Mouse (Mus musculus) stomach, embryonic 16.5 days (tissue): ENCODE results near the gene Psmd5. TPM values are rescaled to one million over a fixed set of nuclear protein-coding genes. Genes with fewer than 3 reads are reported as not detected.
"Not testable (repeated sequence)": the region's sequence is repeated elsewhere in the genome, so short reads cannot be mapped to it uniquely, and the experiment has no call there.

Experiments used
- ATAC-seq: fragments of 200-750 bp; cut with Nextera tagmentation; 2 replicates; pipeline ENCODE4 v1.8.0; 2017; ENCODE audit warnings: moderate number of reproducible peaks, moderate TSS enrichment; ENCODE audit not compliant: insufficient read depth, low FRiP score
- H3K27ac ChIP-seq: fragments of 300-500 bp; sonication (generic); 2 replicates; pipeline ENCODE4 v1.5.1; 2014; ENCODE audit warnings: low read length
- H3K27me3 ChIP-seq: fragments of 300-500 bp; sonication (generic); 2 replicates; pipeline ENCODE4 v1.6.1; 2014; ENCODE audit warnings: low read length, control low read depth, mixed read lengths; ENCODE audit not compliant: control insufficient read depth, insufficient read depth
- H3K36me3 ChIP-seq: fragments of 300-500 bp; sonication (generic); 2 replicates; pipeline ENCODE4 v1.6.1; 2014; ENCODE audit warnings: low read length; ENCODE audit not compliant: control insufficient read depth, insufficient read depth
- H3K4me1 ChIP-seq: fragments of 300-500 bp; sonication (generic); 2 replicates; pipeline ENCODE4 v1.6.1; 2014; ENCODE audit warnings: low read length, control low read depth, mixed read lengths; ENCODE audit not compliant: control insufficient read depth, insufficient read depth
- H3K4me2 ChIP-seq: fragments of 300-500 bp; sonication (generic); 2 replicates; pipeline ENCODE4 v1.6.1; 2014; ENCODE audit warnings: low read depth, low read length, mixed read lengths
- H3K4me3 ChIP-seq: fragments of 300-500 bp; sonication (generic); replicated peaks from 2 replicates; pipeline ENCODE4 v1.5.1; 2014; ENCODE audit warnings: mild to moderate bottlenecking, low read length
- H3K9ac ChIP-seq: fragments of 300-500 bp; sonication (generic); 2 replicates; pipeline ENCODE4 v1.6.1; 2014; ENCODE audit warnings: low read length
- H3K9me3 ChIP-seq: fragments of 300-500 bp; sonication (generic); replicated peaks from 2 replicates; pipeline ENCODE4 v1.6.1; 2016; ENCODE audit warnings: low read length, control low read depth; ENCODE audit not compliant: control insufficient read depth
- WGBS: fragments of 180-500 bp; shearing (Covaris S2); extraction: QIAGEN DNeasy Blood & Tissue Kit; methylation state at CpG from one replicate; pipeline ENCODE4 v1.1.7; 2014; 5-methylcytosine and 5-hydroxymethylcytosine counted together
- polyA plus RNA-seq: library from polyadenylated mRNA; unstranded; fragments of >200 nt; fragmentation: Nextera tagmentation; extraction: Ambion mirVana; gene quantifications from 2 replicates; pipeline ENCODE4 v1.2.1, GENCODE M21; 2015

The Psmd5 gene
- polyA plus RNA-seq, 1 experiment from 2014 or later, result 77.1 TPM

DNA sequence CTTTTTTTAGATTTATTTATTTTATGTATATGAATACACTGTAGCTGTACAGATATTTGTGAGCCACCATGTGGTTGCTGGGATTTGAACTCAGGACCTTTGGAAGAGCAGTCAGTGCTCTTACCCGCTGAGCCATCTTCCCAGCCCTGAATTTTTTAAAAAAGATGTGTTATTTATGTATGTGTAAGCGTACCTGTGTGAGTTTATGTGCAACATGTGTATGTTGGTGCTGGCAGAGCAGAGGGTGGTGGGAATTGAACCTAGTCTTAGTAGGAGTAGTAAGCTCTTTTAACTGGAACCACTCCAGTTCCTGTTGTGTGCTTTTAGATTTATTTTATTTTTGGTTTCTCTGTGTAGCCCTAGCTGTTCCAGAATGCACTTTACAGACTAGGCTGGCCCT lies 70.6 kb downstream of the Psmd5 start:
- 99% methylated on average over 2 of the region's 2 CpGs for WGBS
- Histone ChIP-seq H3K27me3 (no peaks in the 10 kb centered on the region), H3K4me1 (peaks cover 18% of the 10 kb centered on the region), H3K4me2 (no peak overlapping the region), H3K36me3 (no peaks in the 10 kb centered on the region), H3K9me3 (no peaks in the 10 kb centered on the region), H3K27ac (no peak overlapping the region), H3K9ac (no peak overlapping the region), H3K4me3 (no peak overlapping the region)
- ATAC-seq, result no peak

DNA sequence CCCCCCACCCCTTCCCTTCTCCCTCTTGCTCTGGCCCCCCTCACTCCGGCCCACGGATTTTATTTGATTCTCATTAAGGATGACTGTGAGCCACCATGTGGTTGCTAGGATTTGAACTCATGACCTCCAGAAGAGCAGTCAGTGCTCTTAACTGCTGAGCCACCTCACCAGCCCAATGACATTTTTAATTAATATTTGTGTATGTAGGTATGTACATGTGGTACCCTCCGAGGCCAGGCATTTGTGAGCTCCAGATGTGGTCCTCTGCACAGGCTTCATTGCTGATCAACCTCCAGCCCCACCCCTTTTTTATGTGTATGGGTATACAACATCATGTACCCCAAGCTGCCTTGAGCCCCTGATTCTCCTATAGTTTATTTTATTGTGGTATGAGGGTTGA lies 71.0 kb downstream of the Psmd5 start:
- H3K4me2 ChIP-seq, result peak overlapping the region; percentile 74
- no peak for ATAC-seq
- H3K9me3 ChIP-seq, result no peaks in the 10 kb centered on the region
- H3K27me3 ChIP-seq, result no peaks in the 10 kb centered on the region
- no peak overlapping the region for H3K27ac ChIP-seq
- H3K4me3 ChIP-seq, result no peak overlapping the region; the same call in 1 of the 2 replicates
- H3K36me3 ChIP-seq, result no peaks in the 10 kb centered on the region
- peaks cover 21% of the 10 kb centered on the region for H3K4me1 ChIP-seq
- H3K9ac ChIP-seq, result no peak overlapping the region
- 63% methylated on average over 3 of the region's 3 CpGs for WGBS

GRCm38 (mm10) chr2:34802565-34803245 lies 72.1 kb downstream of the Psmd5 start:
- WGBS, result under 1% methylated on average over 28 of the region's 32 CpGs
- Histone ChIP-seq H3K9ac (peak overlapping the region; percentile 88), H3K4me3 (peak overlapping the region; percentile 68), H3K4me1 (peaks cover 24% of the 10 kb centered on the region), H3K4me2 (peak overlapping the region; percentile 74), H3K27ac (peak overlapping the region; percentile 91)
- not testable (repeated sequence) for H3K9me3 ChIP-seq, H3K27me3 ChIP-seq, H3K36me3 ChIP-seq
- ATAC-seq, result peak; percentile 28

- Histone ChIP-seq H3K27ac (peak overlapping the region; percentile 91), H3K27me3 (no peaks in the 10 kb centered on the region), H3K4me2 (peak overlapping the region; percentile 45), H3K4me3 (peak overlapping the region; percentile 68), H3K9ac (peak overlapping the region; percentile 88), H3K36me3 (no peaks in the 10 kb centered on the region), H3K4me1 (peaks cover 20% of the 10 kb centered on the region), H3K9me3 (no peaks in the 10 kb centered on the region)
- ATAC-seq, result peak; percentile 96
- 4% methylated on average over 39 of the region's 39 CpGs for WGBS
Measured at GRCm38 (mm10) chr2:34801516-34802482, 73.0 kb downstream of the Psmd5 start.

GRCm38 (mm10) chr2:34800371-34800770 lies 74.4 kb downstream of the Psmd5 start:
- Histone ChIP-seq H3K4me3 (peak overlapping the region; percentile 82), H3K36me3 (no peaks in the 10 kb centered on the region), H3K27me3 (no peaks in the 10 kb centered on the region), H3K9ac (no peak overlapping the region), H3K4me2 (peak overlapping the region; percentile 78), H3K9me3 (no peaks in the 10 kb centered on the region), H3K27ac (peak overlapping the region; percentile 88; the same call in 1 of the 2 replicates), H3K4me1 (peaks cover 20% of the 10 kb centered on the region)
- 76% methylated on average over 7 of the region's 7 CpGs for WGBS
- ATAC-seq, result no peak

Other genes starting within 250 kb of the Psmd5 start
- gene Gapvd1, start 119.7 kb downstream of the Psmd5 start, polyA plus RNA-seq, result 73.4 and 81.4 TPM in 2 replicates
- 941 and 997 TPM in 2 replicates for gene Hspa5, start 103.0 kb downstream of the Psmd5 start, polyA plus RNA-seq
- gene Rabepk, start 75.1 kb downstream of the Psmd5 start, polyA plus RNA-seq, result 33.4 and 40.6 TPM in 2 replicates
- 73.5 and 74.5 TPM in 2 replicates for gene Fbxw2, start 48.7 kb downstream of the Psmd5 start, polyA plus RNA-seq
- gene Gm34653, start 42.0 kb downstream of the Psmd5 start, polyA plus RNA-seq, result not detected in 2 replicates
- gene Cutal, start 572 bp downstream of the Psmd5 start, polyA plus RNA-seq, result 0.76 and 1.1 TPM in 2 replicates
- 6.8 and 7.6 TPM in 2 replicates for gene Phf19, start 39.1 kb upstream of the Psmd5 start, polyA plus RNA-seq
- 3.8 and 6.2 TPM in 2 replicates for gene Traf1, start 86.8 kb upstream of the Psmd5 start, polyA plus RNA-seq
- gene Hc, start 186.5 kb upstream of the Psmd5 start, polyA plus RNA-seq, result 2.3 and 3.2 TPM in 2 replicates
- gene AI182371, start 226.6 kb upstream of the Psmd5 start, polyA plus RNA-seq, result 1.8 and 2.5 TPM in 2 replicates
- 15.5 and 18.4 TPM in 2 replicates for gene Cntrl, start 234.5 kb upstream of the Psmd5 start, polyA plus RNA-seq